19 mouse cellular contexts compared by ENCODE assay signal in the genomic region with DNA sequence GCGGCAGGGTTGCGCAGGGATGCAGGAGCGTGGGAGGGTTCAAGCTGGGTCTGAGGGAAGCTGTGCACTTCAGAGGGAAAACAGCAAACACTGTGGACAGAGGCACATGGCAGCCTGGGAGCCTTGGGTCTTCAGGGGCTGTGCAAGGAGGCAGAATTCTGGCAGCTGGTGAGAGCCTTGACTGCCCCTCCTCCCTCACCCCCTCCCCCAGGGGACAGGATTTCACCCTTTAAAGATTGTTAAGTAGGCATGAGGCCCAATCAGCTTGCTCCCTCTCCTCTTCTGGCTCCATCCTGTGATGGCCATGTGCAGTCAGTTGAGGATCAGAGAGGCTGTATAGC. TPM values are rescaled to one million over a fixed set of nuclear protein-coding genes. Genes with fewer than 3 reads are reported as not detected.
DNase-seq lines count a peak whose midpoint lies in the region; ATAC-seq and TF ChIP-seq lines count a peak whose summit lies in the region.
"Had no signal": no experiment of that assay in that cellular context is flagged by ENCODE, and none has a peak within 500 bp of the region (broad histone marks: within the 10 kb centered on the region; RNA-seq: fewer than 3 reads in every experiment).

No protein-coding gene starts in this region.

- H3K9me3 ChIP-seq in forebrain, embryonic 10.5 days = no peaks in the 10 kb centered on the region
- no peaks in the 10 kb centered on the region for H3K9me3 ChIP-seq in forebrain, embryonic 16.5 days (ENCODE audit: control insufficient read depth, low read length)
- no peaks in the 10 kb centered on the region for H3K9me3 ChIP-seq in lung, embryonic 14.5 days (ENCODE audit: low read depth, low read length)
- H3K9me3 ChIP-seq in forebrain, embryonic 14.5 days (replicated peaks; ENCODE audit: control insufficient read depth, low read length) = no peaks in the 10 kb centered on the region
- no peaks in the 10 kb centered on the region for H3K9me3 ChIP-seq in midbrain, embryonic 12.5 days
- H3K9me3 ChIP-seq: heart, embryonic 15.5 days; hindbrain, embryonic 15.5 days; limb, embryonic 12.5 days; liver, embryonic 13.5 days had no signal

- 83% methylated on average over 3 of the region's 3 CpGs for WGBS in forebrain, embryonic 10.5 days
- 73% methylated on average over 3 of the region's 3 CpGs for WGBS in forebrain, embryonic 16.5 days
- WGBS in lung, embryonic 14.5 days = 60% methylated on average over 3 of the region's 3 CpGs
- 81% methylated on average over 3 of the region's 3 CpGs for WGBS in forebrain, embryonic 14.5 days
- 59% methylated on average over 3 of the region's 3 CpGs for WGBS in midbrain, embryonic 12.5 days

- ATAC-seq in forebrain, embryonic 16.5 days = no peak
- 0 out of 2 replicates have a peak, but pooled peaks have one; percentile 22 for ATAC-seq in lung, embryonic 14.5 days (ENCODE audit: insufficient read depth)
- peak; percentile 27; the same call in 1 of the 2 replicates for ATAC-seq in forebrain, embryonic 14.5 days
- peak; percentile 50 for ATAC-seq in midbrain, embryonic 12.5 days (ENCODE audit: low FRiP score, low read depth)
- ATAC-seq: lung, postnatal 0 days had no signal

- H3K4me2 ChIP-seq in forebrain, embryonic 16.5 days (ENCODE audit: low read length) = no peak overlapping the region
- H3K4me2 ChIP-seq in lung, embryonic 14.5 days = no peak overlapping the region
- H3K4me2 ChIP-seq in forebrain, embryonic 14.5 days (ENCODE audit: low read length) = no peak overlapping the region
- no peak overlapping the region for H3K4me2 ChIP-seq in midbrain, embryonic 12.5 days (replicated peaks)
- H3K4me2 ChIP-seq: heart, embryonic 15.5 days; hindbrain, embryonic 15.5 days; limb, embryonic 12.5 days; liver, embryonic 13.5 days had no signal

- H3K36me3 ChIP-seq in forebrain, embryonic 10.5 days (replicated peaks) = peaks cover 2% of the 10 kb centered on the region; the same call in 1 of the 2 replicates
- H3K36me3 ChIP-seq in forebrain, embryonic 16.5 days (ENCODE audit: control insufficient read depth, insufficient read depth) = no peaks in the 10 kb centered on the region
- H3K36me3 ChIP-seq in lung, embryonic 14.5 days (ENCODE audit: insufficient read depth) = no peaks in the 10 kb centered on the region
- H3K36me3 ChIP-seq in forebrain, embryonic 14.5 days (ENCODE audit: control insufficient read depth, insufficient read depth, low read length) = no peaks in the 10 kb centered on the region
- no peaks in the 10 kb centered on the region for H3K36me3 ChIP-seq in midbrain, embryonic 12.5 days
- H3K36me3 ChIP-seq: heart, embryonic 15.5 days; hindbrain, embryonic 15.5 days; limb, embryonic 12.5 days; liver, embryonic 13.5 days had no signal

- no peak for TF ChIP-seq CTCF in lung, embryonic 14.5 days (IDR thresholded peaks at IDR 0.05; ENCODE audit: low read depth)

- H3K4me3 ChIP-seq in forebrain, embryonic 10.5 days = no peak overlapping the region
- H3K4me3 ChIP-seq in forebrain, embryonic 16.5 days (replicated peaks; ENCODE audit: low read length) = no peak overlapping the region
- no peak overlapping the region for H3K4me3 ChIP-seq in lung, embryonic 14.5 days (ENCODE audit: low read depth, low read length)
- no peak overlapping the region for H3K4me3 ChIP-seq in forebrain, embryonic 14.5 days (ENCODE audit: low read depth, low read length)
- H3K4me3 ChIP-seq in midbrain, embryonic 12.5 days = no peak overlapping the region
- H3K4me3 ChIP-seq: heart, embryonic 15.5 days; hindbrain, embryonic 15.5 days; limb, embryonic 12.5 days; liver, embryonic 13.5 days had no signal

- no peak overlapping the region for H3K9ac ChIP-seq in forebrain, embryonic 16.5 days (replicated peaks; ENCODE audit: low read depth, low read length)
- H3K9ac ChIP-seq in lung, embryonic 14.5 days = 0 out of 2 replicates have a peak overlapping the region, but pooled peaks have one; percentile 18
- H3K9ac ChIP-seq in forebrain, embryonic 14.5 days (ENCODE audit: low read length) = no peak overlapping the region
- peak overlapping the region; percentile 41; the same call in 1 of the 2 replicates for H3K9ac ChIP-seq in midbrain, embryonic 12.5 days (replicated peaks)
- H3K9ac ChIP-seq: heart, embryonic 15.5 days; hindbrain, embryonic 15.5 days; liver, embryonic 13.5 days had no signal

- H3K27ac ChIP-seq in forebrain, embryonic 10.5 days = peak overlapping the region; percentile 72
- no peak overlapping the region for H3K27ac ChIP-seq in forebrain, embryonic 16.5 days (ENCODE audit: low read length)
- H3K27ac ChIP-seq in lung, embryonic 14.5 days (ENCODE audit: low read depth) = no peak overlapping the region
- no peak overlapping the region for H3K27ac ChIP-seq in forebrain, embryonic 14.5 days (ENCODE audit: low read depth, low read length)
- peak overlapping the region; percentile 79 for H3K27ac ChIP-seq in midbrain, embryonic 12.5 days (replicated peaks)
- H3K27ac ChIP-seq: heart, embryonic 15.5 days; limb, embryonic 12.5 days; liver, embryonic 13.5 days had no signal

- H3K27me3 ChIP-seq in forebrain, embryonic 10.5 days (ENCODE audit: poor library complexity, severe bottlenecking) = peaks cover 29% of the 10 kb centered on the region
- H3K27me3 ChIP-seq in forebrain, embryonic 16.5 days (replicated peaks; ENCODE audit: control insufficient read depth, insufficient read depth, low read length) = no peaks in the 10 kb centered on the region
- no peaks in the 10 kb centered on the region for H3K27me3 ChIP-seq in lung, embryonic 14.5 days (ENCODE audit: insufficient read depth, low read length)
- H3K27me3 ChIP-seq in forebrain, embryonic 14.5 days (replicated peaks; ENCODE audit: control insufficient read depth, insufficient read depth, low read length) = no peaks in the 10 kb centered on the region
- H3K27me3 ChIP-seq in midbrain, embryonic 12.5 days = no peaks in the 10 kb centered on the region
- H3K27me3 ChIP-seq: heart, embryonic 15.5 days; hindbrain, embryonic 15.5 days had no signal

- H3K4me1 ChIP-seq in forebrain, embryonic 10.5 days = peaks cover 82% of the 10 kb centered on the region
- H3K4me1 ChIP-seq in forebrain, embryonic 16.5 days (replicated peaks; ENCODE audit: control insufficient read depth, insufficient read depth, low read length) = peaks cover 12% of the 10 kb centered on the region
- 0 out of 2 replicates have a peak, but pooled peaks cover 5% of the 10 kb centered on the region for H3K4me1 ChIP-seq in lung, embryonic 14.5 days (ENCODE audit: insufficient read depth)
- H3K4me1 ChIP-seq in forebrain, embryonic 14.5 days (ENCODE audit: control insufficient read depth, insufficient read depth, low read length) = peaks cover 21% of the 10 kb centered on the region
- peaks cover 64% of the 10 kb centered on the region for H3K4me1 ChIP-seq in midbrain, embryonic 12.5 days

- DNase-seq in forebrain, embryonic 10.5 days (ENCODE audit: extremely low spot score, low spot score) = no peak
- DNase-seq in lung, embryonic 14.5 days = no peak
- no peak for DNase-seq in lung, adult 18-20 months
- no peak for DNase-seq in forebrain, embryonic 14.5 days (ENCODE audit: low spot score)
- no peak for DNase-seq in adrenal gland, adult 2 months
- no peak for DNase-seq in layer of hippocampus, adult 8-10 months (ENCODE audit: low spot score in 2 of 2)
- DNase-seq: adrenal gland, adult 8-10 months; cerebellum, adult 11-12 months; kidney, adult 8-10 months; layer of hippocampus, postnatal 36 days; liver, embryonic 13.5 days; right cerebral cortex, adult 18-20 months had no signal

RNA-seq across cellular contexts. Expression of gene Plekha6, which starts 51.3 kb away (rescaled TPM):
- 9.0 and 9.9 TPM in 2 replicates for polyA plus RNA-seq in forebrain, embryonic 10.5 days (2016; fragmentation: Nextera tagmentation; extraction: Ambion mirVana)
- polyA plus RNA-seq in forebrain, embryonic 16.5 days (2015; fragmentation: Nextera tagmentation; extraction: Ambion mirVana) = 10.7 and 11.7 TPM in 2 replicates
- 6.7 and 10.2 TPM in 2 replicates for polyA plus RNA-seq in lung, embryonic 14.5 days (2014; fragmentation: Nextera tagmentation; extraction: Ambion mirVana)
- polyA plus RNA-seq in forebrain, embryonic 14.5 days (2014; fragmentation: Nextera tagmentation; extraction: Ambion mirVana) = 7.3 and 9.7 TPM in 2 replicates
- polyA plus RNA-seq in midbrain, embryonic 12.5 days (2016; fragmentation: Nextera tagmentation; extraction: Ambion mirVana) = 27.7 and 36.1 TPM in 2 replicates
- 10 to 100 TPM; 10.3 to 22.6 TPM for total RNA-seq in adrenal gland, adult 2 months (2021)
- polyA plus RNA-seq in adrenal gland, adult 2 months (2012; rRNA removed) = 16.9 and 22.5 TPM in 2 replicates
- total RNA-seq in layer of hippocampus, adult 8-10 months (2022) = 10 to 100 TPM; 61.6 to 69.8 (median 62.7) TPM
- total RNA-seq: CH12.LX had no signal

Comparison
In these comparisons a context has a peak if more than half of its experiments do, and no peak if none do; other contexts are left out.
1. H3K27ac ChIP-seq: peak in forebrain, embryonic 10.5 days (single experiment) and midbrain, embryonic 12.5 days (single experiment); none in forebrain, embryonic 16.5 days (single experiment), lung, embryonic 14.5 days (single experiment) and forebrain, embryonic 14.5 days (single experiment).
2. H3K9ac ChIP-seq: peak in lung, embryonic 14.5 days (single experiment) and midbrain, embryonic 12.5 days (single experiment); none in forebrain, embryonic 16.5 days (single experiment) and forebrain, embryonic 14.5 days (single experiment).